Mouse (Mus musculus) midbrain, postnatal 0 days (tissue): ENCODE measurements around the gene Ppp1r14b. TPM values are rescaled to one million over a fixed set of nuclear protein-coding genes. Genes with fewer than 3 reads are reported as not detected.

Source experiments
- ATAC-seq: fragments of 200-750 bp; cut with Nextera tagmentation; 2 replicates; pipeline ENCODE4 v1.8.0; 2017; ENCODE audit warnings: moderate number of reproducible peaks, mild to moderate bottlenecking, moderate TSS enrichment, moderate library complexity; ENCODE audit not compliant: low FRiP score
- DNase-seq: peaks from one replicate; pipeline ENCODE4 v3.0.0-alpha.2; 2015; ENCODE audit warnings: low spot score
- H3K27ac ChIP-seq: fragments of 300-500 bp; sonication (generic); 2 replicates; pipeline ENCODE4 v1.5.1; 2014; ENCODE audit warnings: low read depth, mild to moderate bottlenecking, low read length, mixed read lengths
- H3K27me3 ChIP-seq: fragments of 300-500 bp; sonication (generic); 2 replicates; pipeline ENCODE4 v1.6.1; 2014; ENCODE audit warnings: low read length, control low read depth, mixed read lengths; ENCODE audit not compliant: insufficient read depth
- H3K36me3 ChIP-seq: fragments of 300-500 bp; sonication (generic); 2 replicates; pipeline ENCODE4 v1.6.1; 2014; ENCODE audit warnings: low read length, control low read depth, mixed read lengths; ENCODE audit not compliant: insufficient read depth
- H3K4me1 ChIP-seq: fragments of 300-500 bp; sonication (generic); 2 replicates; pipeline ENCODE4 v1.6.1; 2014; ENCODE audit warnings: mild to moderate bottlenecking, control low read depth, antibody characterized with exemption, low read length, mixed read lengths; ENCODE audit not compliant: insufficient read depth
- H3K4me2 ChIP-seq: fragments of 300-500 bp; sonication (generic); 2 replicates; pipeline ENCODE4 v1.6.1; 2014; ENCODE audit warnings: low read depth, mild to moderate bottlenecking, low read length, mixed read lengths; ENCODE audit not compliant: poor library complexity, severe bottlenecking
- H3K4me3 ChIP-seq: fragments of 300-500 bp; sonication (generic); 2 replicates; pipeline ENCODE4 v1.5.1; 2014; ENCODE audit warnings: low read depth, mild to moderate bottlenecking, low read length, moderate library complexity
- H3K9ac ChIP-seq: fragments of 300-500 bp; sonication (generic); replicated peaks from 2 replicates; pipeline ENCODE4 v1.6.1; 2014; ENCODE audit warnings: mild to moderate bottlenecking, low read length, moderate library complexity, mixed read lengths; ENCODE audit not compliant: poor library complexity, severe bottlenecking
- H3K9me3 ChIP-seq: fragments of 300-500 bp; sonication (generic); 2 replicates; pipeline ENCODE4 v1.6.1; 2016; ENCODE audit warnings: low read length, control low read depth
- CTCF ChIP-seq: IDR thresholded peaks from 2 replicates; pipeline ENCODE4 v1.5.1; 2016; ENCODE audit warnings: antibody characterized with exemption, mild to moderate bottlenecking
- WGBS: fragments of 180-500 bp; shearing (Covaris S2); extraction: QIAGEN DNeasy Blood & Tissue Kit; methylation state at CpG from one replicate; pipeline ENCODE4 v1.1.7; 2014; 5-methylcytosine and 5-hydroxymethylcytosine counted together
- polyA plus RNA-seq: library from polyadenylated mRNA; unstranded; fragments of >200 nt; fragmentation: Nextera tagmentation; extraction: Ambion mirVana; gene quantifications from 2 replicates; pipeline ENCODE4 v1.2.1, GENCODE M21; 2015
- total RNA-seq: library from RNA; depleted of rRNA; stranded (reverse); fragments of >200 nt; gene quantifications from 2 replicates; pipeline ENCODE4 v1.2.3, GENCODE M21; 2014; rRNA removed

Gene Ppp1r14b
- total and polyA plus RNA-seq, 2 experiments from 2014 or later = 137 to 144 TPM

GRCm38 (mm10) chr19:7013984-7014383 lies 39.2 kb downstream of the Ppp1r14b start:
- H3K27ac ChIP-seq = no peak overlapping the region
- no peak for ATAC-seq
- H3K9me3 ChIP-seq = no peaks in the 10 kb centered on the region
- TF ChIP-seq CTCF = no peak
- H3K36me3 ChIP-seq = peaks cover 9% of the 10 kb centered on the region; the same call in 1 of the 2 replicates
- H3K4me1 ChIP-seq = no peaks in the 10 kb centered on the region
- no peaks in the 10 kb centered on the region for H3K27me3 ChIP-seq
- 89% methylated on average over 9 of the region's 9 CpGs for WGBS
- H3K4me3 ChIP-seq = no peak overlapping the region
- DNase-seq = no peak
- no peak overlapping the region for H3K9ac ChIP-seq
- H3K4me2 ChIP-seq = no peak overlapping the region

DNA sequence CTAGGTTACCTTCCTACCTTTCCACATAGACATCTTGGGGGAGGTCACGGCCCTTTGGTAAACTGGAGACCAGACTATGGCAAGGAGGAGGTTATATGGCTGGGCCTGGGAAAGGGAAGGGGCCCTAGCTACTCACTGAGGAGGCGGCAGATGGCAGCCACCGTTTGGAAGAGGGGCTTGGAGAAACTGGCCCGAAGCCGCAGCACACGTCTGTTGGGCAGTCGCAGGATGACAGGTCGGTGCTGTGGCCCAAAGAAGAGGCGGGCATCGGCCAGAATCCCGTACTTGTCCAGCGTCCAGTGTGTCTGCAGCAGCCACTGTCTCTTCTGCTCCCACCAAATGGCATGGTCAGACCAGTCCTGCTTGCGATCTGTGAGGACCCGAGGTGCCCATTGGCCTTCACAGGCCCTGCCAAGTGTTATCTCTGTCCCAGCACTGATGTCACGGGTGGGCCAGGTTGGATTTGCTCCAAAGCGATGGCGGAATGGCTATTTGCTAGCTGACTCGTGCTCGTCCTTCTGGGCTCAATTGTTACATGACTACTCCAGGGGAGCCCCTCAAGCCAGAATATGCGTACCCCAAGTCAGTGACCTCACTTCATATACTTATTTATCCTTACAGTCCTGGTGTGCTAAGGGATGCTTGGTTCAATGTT lies 39.8 kb downstream of the Ppp1r14b start:
- Histone ChIP-seq H3K4me1 (no peaks in the 10 kb centered on the region), H3K27me3 (no peaks in the 10 kb centered on the region), H3K4me3 (no peak overlapping the region), H3K27ac (no peak overlapping the region), H3K36me3 (peaks cover 13% of the 10 kb centered on the region), H3K9me3 (no peaks in the 10 kb centered on the region), H3K4me2 (no peak overlapping the region), H3K9ac (no peak overlapping the region)
- WGBS = 92% methylated on average over 20 of the region's 20 CpGs
- no peak for TF ChIP-seq CTCF
- DNase-seq (no peak), ATAC-seq (no peak)

DNA sequence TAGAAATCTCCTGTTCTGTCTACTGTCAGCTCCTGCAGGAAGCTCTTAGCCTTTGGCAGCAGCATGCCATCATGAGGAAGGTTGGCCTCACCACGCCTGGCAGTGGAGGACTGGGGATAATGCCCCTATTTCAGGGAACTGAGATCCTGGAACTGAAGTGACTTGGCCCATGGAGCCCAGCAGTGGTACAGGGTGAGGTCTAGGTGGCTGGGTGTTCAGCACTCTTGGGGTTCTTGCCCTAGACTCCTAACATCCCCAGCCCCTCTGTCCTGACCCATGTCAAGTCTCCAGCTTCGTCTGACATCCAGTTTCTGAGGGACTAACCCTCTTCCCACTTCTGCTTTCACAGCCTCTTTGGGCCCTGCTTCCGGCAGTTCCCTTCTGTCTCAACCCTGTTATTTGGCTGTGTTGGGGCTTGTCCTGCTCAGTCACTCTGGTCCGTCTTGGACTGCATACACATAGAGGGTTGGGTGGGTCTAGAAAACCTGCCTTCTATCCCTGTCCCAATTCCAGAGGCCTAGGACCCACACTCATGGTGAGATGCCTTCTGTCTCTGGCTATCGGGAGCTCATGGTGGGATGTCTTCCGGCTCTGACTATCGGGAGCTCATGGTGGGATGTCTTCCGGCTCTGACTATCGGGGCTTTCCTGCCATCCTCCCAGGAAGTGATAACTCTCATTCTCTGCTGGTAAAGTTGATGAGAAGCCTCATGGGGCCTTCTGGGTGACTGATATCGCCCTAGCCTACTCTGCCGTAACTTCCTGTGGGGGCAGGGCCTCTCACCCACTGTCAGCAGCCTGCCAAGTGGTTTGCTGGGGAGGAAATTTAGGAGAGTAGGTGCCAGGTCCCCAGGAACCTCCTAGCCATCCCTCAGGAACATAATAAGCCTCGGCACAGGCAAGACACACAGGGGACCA lies 43.0 kb downstream of the Ppp1r14b start:
- Histone ChIP-seq H3K9me3 (no peaks in the 10 kb centered on the region), H3K36me3 (peaks cover 38% of the 10 kb centered on the region), H3K27me3 (no peaks in the 10 kb centered on the region), H3K4me2 (no peak overlapping the region), H3K27ac (no peak overlapping the region), H3K4me1 (no peaks in the 10 kb centered on the region), H3K4me3 (no peak overlapping the region), H3K9ac (no peak overlapping the region)
- 79% methylated on average over 12 of the region's 12 CpGs for WGBS
- DNase-seq (no peak), ATAC-seq (no peak)
- TF ChIP-seq CTCF = no peak

- no peaks in the 10 kb centered on the region for H3K27me3 ChIP-seq
- H3K4me1 ChIP-seq = no peaks in the 10 kb centered on the region
- TF ChIP-seq CTCF = no peak
- H3K27ac ChIP-seq = no peak overlapping the region
- no peak overlapping the region for H3K9ac ChIP-seq
- no peak overlapping the region for H3K4me2 ChIP-seq
- no peaks in the 10 kb centered on the region for H3K9me3 ChIP-seq
- no peak overlapping the region for H3K4me3 ChIP-seq
- ATAC-seq (no peak), DNase-seq (no peak)
- H3K36me3 ChIP-seq = peaks cover 45% of the 10 kb centered on the region
- 94% methylated on average over 11 of the region's 11 CpGs for WGBS
These were observed 43.8 kb downstream of the Ppp1r14b start for GRCm38 (mm10) chr19:7018546-7018945.

GRCm38 (mm10) chr19:7019191-7019590 lies 44.4 kb downstream of the Ppp1r14b start, which contains the start of gene Fermt3:
Gene Fermt3 (minus strand): TSS chr19:7019469.
- Histone ChIP-seq H3K27ac (0 out of 2 replicates have a peak within 1 kb of the TSS, but pooled peaks have one; percentile 12), H3K4me3 (no peak within 1 kb of the TSS), H3K4me2 (no peak within 1 kb of the TSS), H3K27me3 (no peaks in the 10 kb centered on the region), H3K9me3 (no peaks in the 10 kb centered on the region), H3K36me3 (peaks cover 47% of the 10 kb centered on the region), H3K9ac (no peak within 1 kb of the TSS), H3K4me1 (no peaks in the 10 kb centered on the region)
- ATAC-seq (no peak), DNase-seq (no peak)
- TF ChIP-seq CTCF = no peak
- 91% methylated on average over 5 of the region's 5 CpGs for WGBS

GRCm38 (mm10) chr19:7020224-7020641 lies 45.5 kb downstream of the Ppp1r14b start:
- Histone ChIP-seq H3K4me3 (no peak overlapping the region), H3K36me3 (peaks cover 55% of the 10 kb centered on the region), H3K4me2 (no peak overlapping the region), H3K9me3 (no peaks in the 10 kb centered on the region), H3K4me1 (no peaks in the 10 kb centered on the region), H3K27ac (no peak overlapping the region), H3K27me3 (no peaks in the 10 kb centered on the region), H3K9ac (no peak overlapping the region)
- WGBS = 44% methylated on average over 3 of the region's 3 CpGs
- ATAC-seq (peak; percentile 63; the same call in 1 of the 2 replicates), DNase-seq (peak; percentile 71)
- peak; percentile 82 for TF ChIP-seq CTCF

Other genes with a start within 250 kb of the Ppp1r14b start
- gene Rps6ka4, start 134.3 kb upstream of the Ppp1r14b start, total RNA-seq = 20.6 and 31.1 TPM in 2 replicates
- 18.5 and 19.1 TPM in 2 replicates for gene Rps6ka4, start 134.3 kb upstream of the Ppp1r14b start, polyA plus RNA-seq
- gene Ccdc88b, start 116.8 kb upstream of the Ppp1r14b start, total RNA-seq = 1.0 and 1.9 TPM in 2 replicates
- gene Ccdc88b, start 116.8 kb upstream of the Ppp1r14b start, polyA plus RNA-seq = 0.86 and 1.8 TPM in 2 replicates
- 80.6 and 85.4 TPM in 2 replicates for gene Trmt112, start 65.3 kb upstream of the Ppp1r14b start, total RNA-seq
- 110 and 118 TPM in 2 replicates for gene Trmt112, start 65.3 kb upstream of the Ppp1r14b start, polyA plus RNA-seq
- gene Prdx5, start 64.9 kb upstream of the Ppp1r14b start, total RNA-seq = 211 and 223 TPM in 2 replicates
- 491 and 528 TPM in 2 replicates for gene Prdx5, start 64.9 kb upstream of the Ppp1r14b start, polyA plus RNA-seq
- 31.6 and 40.7 TPM in 2 replicates for gene Esrra, start 53.2 kb upstream of the Ppp1r14b start, total RNA-seq
- 7.2 and 7.3 TPM in 2 replicates for gene Esrra, start 53.2 kb upstream of the Ppp1r14b start, polyA plus RNA-seq
- gene Catsperz, start 49.6 kb upstream of the Ppp1r14b start, total RNA-seq = 0.52 and 1.1 TPM in 2 replicates
- gene Catsperz, start 49.6 kb upstream of the Ppp1r14b start, polyA plus RNA-seq = 2.1 and 3.0 TPM in 2 replicates
- 7.9 and 13.6 TPM in 2 replicates for gene Kcnk4, start 40.5 kb upstream of the Ppp1r14b start, total RNA-seq
- gene Kcnk4, start 40.5 kb upstream of the Ppp1r14b start, polyA plus RNA-seq = 17.8 and 18.0 TPM in 2 replicates
- gene Bad, start 33.1 kb upstream of the Ppp1r14b start, total RNA-seq = 50.3 and 55.9 TPM in 2 replicates
- gene Bad, start 33.1 kb upstream of the Ppp1r14b start, polyA plus RNA-seq = 91.6 and 104 TPM in 2 replicates
- 88.5 and 101 TPM in 2 replicates for gene Gpr137, start 32.5 kb upstream of the Ppp1r14b start, total RNA-seq
- 77.6 and 78.8 TPM in 2 replicates for gene Gpr137, start 32.5 kb upstream of the Ppp1r14b start, polyA plus RNA-seq
- 14.7 and 16.6 TPM in 2 replicates for gene Plcb3, start 1.5 kb downstream of the Ppp1r14b start, total RNA-seq
- gene Plcb3, start 1.5 kb downstream of the Ppp1r14b start, polyA plus RNA-seq = 9.5 and 9.8 TPM in 2 replicates
- 24.9 and 29.3 TPM in 2 replicates for gene Fkbp2, start 5.5 kb downstream of the Ppp1r14b start, total RNA-seq
- 149 and 155 TPM in 2 replicates for gene Fkbp2, start 5.5 kb downstream of the Ppp1r14b start, polyA plus RNA-seq
- 33.1 and 44.4 TPM in 2 replicates for gene Vegfb, start 12.7 kb downstream of the Ppp1r14b start, total RNA-seq
- gene Vegfb, start 12.7 kb downstream of the Ppp1r14b start, polyA plus RNA-seq = 77.7 and 83.2 TPM in 2 replicates
- 14.9 and 31.2 TPM in 2 replicates for gene Dnajc4, start 17.6 kb downstream of the Ppp1r14b start, total RNA-seq
- gene Dnajc4, start 17.6 kb downstream of the Ppp1r14b start, polyA plus RNA-seq = 21.6 and 25.7 TPM in 2 replicates
- 12.8 and 19.6 TPM in 2 replicates for gene Nudt22, start 21.1 kb downstream of the Ppp1r14b start, total RNA-seq
- 17.8 and 22.0 TPM in 2 replicates for gene Nudt22, start 21.1 kb downstream of the Ppp1r14b start, polyA plus RNA-seq
- gene Trpt1, start 21.2 kb downstream of the Ppp1r14b start, total RNA-seq = 19.6 and 28.1 TPM in 2 replicates
- gene Trpt1, start 21.2 kb downstream of the Ppp1r14b start, polyA plus RNA-seq = 19.8 and 23.4 TPM in 2 replicates
- 5.6 and 6.2 TPM in 2 replicates for gene Fermt3, start 44.5 kb downstream of the Ppp1r14b start, total RNA-seq
- 3.0 and 3.4 TPM in 2 replicates for gene Fermt3, start 44.5 kb downstream of the Ppp1r14b start, polyA plus RNA-seq
- 97.0 and 101 TPM in 2 replicates for gene Stip1, start 65.0 kb downstream of the Ppp1r14b start, total RNA-seq
- gene Stip1, start 65.0 kb downstream of the Ppp1r14b start, polyA plus RNA-seq = 142 and 147 TPM in 2 replicates
- gene Macrod1, start 81.8 kb downstream of the Ppp1r14b start, total RNA-seq = 1.4 and 5.1 TPM in 2 replicates
- gene Macrod1, start 81.8 kb downstream of the Ppp1r14b start, polyA plus RNA-seq = 5.9 and 6.2 TPM in 2 replicates
- gene Flrt1, start 130.8 kb downstream of the Ppp1r14b start, total RNA-seq = 9.9 and 11.4 TPM in 2 replicates
- gene Flrt1, start 130.8 kb downstream of the Ppp1r14b start, polyA plus RNA-seq = 9.8 and 11.9 TPM in 2 replicates
- 236 and 242 TPM in 2 replicates for gene Otub1, start 231.3 kb downstream of the Ppp1r14b start, total RNA-seq
- 257 and 277 TPM in 2 replicates for gene Otub1, start 231.3 kb downstream of the Ppp1r14b start, polyA plus RNA-seq
- gene Cox8a, start 242.6 kb downstream of the Ppp1r14b start, total RNA-seq = 1,114 and 1,471 TPM in 2 replicates
- 1,645 and 1,756 TPM in 2 replicates for gene Cox8a, start 242.6 kb downstream of the Ppp1r14b start, polyA plus RNA-seq